15 mouse cellular contexts compared by ENCODE assay signal in genomic region chr4:129139642-129140041, GRCm38 (mm10). TPM values are rescaled to one million over a fixed set of nuclear protein-coding genes. Genes with fewer than 3 reads are reported as not detected.
A peak's percentile ranks its signal among the peaks of the same experiment; 100 is the strongest.
DNase-seq lines count a peak whose midpoint lies in the region; ATAC-seq lines count a peak whose summit lies in the region.
"Had no signal": no experiment of that assay in that cellular context is flagged by ENCODE, and none has a peak within 500 bp of the region (broad histone marks: within the 10 kb centered on the region; RNA-seq: fewer than 3 reads in every experiment).

No protein-coding gene starts in this region.

- peak overlapping the region; percentile 18; the same call in 1 of the 2 replicates for H3K4me3 ChIP-seq in liver, embryonic 12.5 days
- H3K4me3 ChIP-seq in stomach, embryonic 15.5 days (replicated peaks), result no peak overlapping the region
- H3K4me3 ChIP-seq: hindbrain, embryonic 15.5 days had no signal

- H3K9me3 ChIP-seq in liver, embryonic 12.5 days (replicated peaks), result no peaks in the 10 kb centered on the region
- no peaks in the 10 kb centered on the region for H3K9me3 ChIP-seq in stomach, embryonic 15.5 days
- H3K9me3 ChIP-seq: hindbrain, embryonic 15.5 days had no signal

- H3K36me3 ChIP-seq in liver, embryonic 12.5 days, result no peaks in the 10 kb centered on the region
- no peaks in the 10 kb centered on the region for H3K36me3 ChIP-seq in stomach, embryonic 15.5 days
- H3K36me3 ChIP-seq: hindbrain, embryonic 15.5 days had no signal

- ATAC-seq in liver, embryonic 12.5 days, result peak; percentile 92
- ATAC-seq in stomach, embryonic 15.5 days (ENCODE audit: insufficient read depth, low FRiP score, low read depth), result peak; percentile 57; the same call in 1 of the 2 replicates

- H3K27ac ChIP-seq in liver, embryonic 12.5 days, result peak overlapping the region; percentile 85
- no peak overlapping the region for H3K27ac ChIP-seq in stomach, embryonic 15.5 days
- H3K27ac ChIP-seq: hindbrain, embryonic 15.5 days had no signal

- 13% methylated on average over 5 of the region's 5 CpGs for WGBS in liver, embryonic 12.5 days (ENCODE audit: insufficient replicate concordance)
- 78% methylated on average over 5 of the region's 5 CpGs for WGBS in stomach, embryonic 15.5 days

- DNase-seq in spleen, adult 12 weeks (ENCODE audit: low spot score), result peak; percentile 35
- no peak for DNase-seq in spleen, postnatal 14 days (ENCODE audit: low spot score in 2 of 2)
- DNase-seq in c-Kit-negative CD71-positive TER-119-positive erythroid progenitor cells, embryonic 14.5 days (ENCODE audit: low read depth, low spot score), result peak; percentile 56
- DNase-seq in adrenal gland, adult 8-10 months, result no peak
- DNase-seq in layer of hippocampus, postnatal 36 days, result no peak
- DNase-seq: kidney, adult 8-10 months; lung, embryonic 14.5 days; right cerebral cortex, postnatal 4 days had no signal

- peaks cover 78% of the 10 kb centered on the region for H3K4me1 ChIP-seq in liver, embryonic 12.5 days
- H3K4me1 ChIP-seq in stomach, embryonic 15.5 days, result peaks cover 19% of the 10 kb centered on the region

- peaks cover 48% of the 10 kb centered on the region for H3K27me3 ChIP-seq in liver, embryonic 12.5 days (replicated peaks)
- H3K27me3 ChIP-seq in stomach, embryonic 15.5 days (replicated peaks), result peaks cover 31% of the 10 kb centered on the region

- peak overlapping the region; percentile 58 for H3K9ac ChIP-seq in liver, embryonic 12.5 days
- H3K9ac ChIP-seq in stomach, embryonic 15.5 days, result no peak overlapping the region
- H3K9ac ChIP-seq: hindbrain, embryonic 15.5 days; lung, embryonic 14.5 days had no signal

- H3K4me2 ChIP-seq in liver, embryonic 12.5 days, result peak overlapping the region; percentile 58
- no peak overlapping the region for H3K4me2 ChIP-seq in stomach, embryonic 15.5 days
- H3K4me2 ChIP-seq: hindbrain, embryonic 15.5 days; lung, embryonic 14.5 days had no signal

RNA-seq across cellular contexts. Expression of gene Fndc5, which starts 2.8 kb away (rescaled TPM):
- polyA plus RNA-seq in liver, embryonic 12.5 days (2016; fragmentation: Nextera tagmentation; extraction: Ambion mirVana), result 1.3 and 1.8 TPM in 2 replicates
- 2.7 and 2.8 TPM in 2 replicates for polyA plus RNA-seq in stomach, embryonic 15.5 days (2015; fragmentation: Nextera tagmentation; extraction: Ambion mirVana)
- 1 to 10 TPM; 3.7 to 6.3 (median 4.7) TPM for total RNA-seq in adrenal gland, adult 8-10 months (2022)
- total RNA-seq in layer of hippocampus, postnatal 36 days (2021), result 10 to 100 TPM; 76.2 to 78.0 TPM

RNA-seq across cellular contexts. Expression of gene Hpca, which starts 17.8 kb away (rescaled TPM):
- polyA plus RNA-seq in liver, embryonic 12.5 days (2016; fragmentation: Nextera tagmentation; extraction: Ambion mirVana), result 1.9 and 2.3 TPM in 2 replicates
- 2.4 and 2.7 TPM in 2 replicates for polyA plus RNA-seq in stomach, embryonic 15.5 days (2015; fragmentation: Nextera tagmentation; extraction: Ambion mirVana)
- total RNA-seq in adrenal gland, adult 8-10 months (2022), result 1 to 10 TPM; 2.1 to 4.9 (median 3.6) TPM
- total RNA-seq in layer of hippocampus, postnatal 36 days (2021), result 1,000 to 10,000 TPM; 2,384 to 2,720 TPM
- total RNA-seq: megakaryocyte, adult 5-6 weeks had no signal

RNA-seq across cellular contexts. Expression of gene Tmem54, which starts 34.3 kb away (rescaled TPM):
- polyA plus RNA-seq in liver, embryonic 12.5 days (2016; fragmentation: Nextera tagmentation; extraction: Ambion mirVana), result 1.9 and 2.0 TPM in 2 replicates
- polyA plus RNA-seq in stomach, embryonic 15.5 days (2015; fragmentation: Nextera tagmentation; extraction: Ambion mirVana), result 47.7 and 56.2 TPM in 2 replicates
- total RNA-seq in adrenal gland, adult 8-10 months (2022), result not detected
- not detected for total RNA-seq in layer of hippocampus, postnatal 36 days (2021)
- total RNA-seq: CH12.LX; layer of hippocampus, adult 8-10 months; left cerebral cortex, postnatal 14 days; megakaryocyte, adult 5-6 weeks had no signal
- polyA plus RNA-seq: hindbrain, embryonic 15.5 days had no signal

RNA-seq across cellular contexts. Expression of gene S100pbp, which starts 49.9 kb away (rescaled TPM):
- 10.9 and 12.1 TPM in 2 replicates for polyA plus RNA-seq in liver, embryonic 12.5 days (2016; fragmentation: Nextera tagmentation; extraction: Ambion mirVana)
- polyA plus RNA-seq in stomach, embryonic 15.5 days (2015; fragmentation: Nextera tagmentation; extraction: Ambion mirVana), result 13.1 and 14.1 TPM in 2 replicates
- 10 to 100 TPM; 21.7 to 31.7 (median 25.4) TPM for total RNA-seq in adrenal gland, adult 8-10 months (2022)
- 10 to 100 TPM; 31.8 to 34.8 TPM for total RNA-seq in layer of hippocampus, postnatal 36 days (2021)

RNA-seq across cellular contexts. Expression of gene Yars, which starts 49.9 kb away (rescaled TPM):
- 92.4 and 92.9 TPM in 2 replicates for polyA plus RNA-seq in liver, embryonic 12.5 days (2016; fragmentation: Nextera tagmentation; extraction: Ambion mirVana)
- polyA plus RNA-seq in stomach, embryonic 15.5 days (2015; fragmentation: Nextera tagmentation; extraction: Ambion mirVana), result 72.3 and 80.0 TPM in 2 replicates
- total RNA-seq in adrenal gland, adult 8-10 months (2022), result 100 to 1,000 TPM in 1 of 4 experiments, 10 to 100 TPM in 3; 83.3 to 108 (median 89.0) TPM
- 10 to 100 TPM; 84.4 to 95.9 TPM for total RNA-seq in layer of hippocampus, postnatal 36 days (2021)

Comparison
In these comparisons a context has a peak if more than half of its experiments do, and no peak if none do; other contexts are left out.
1. DNase-seq: peak in spleen, adult 12 weeks (single experiment) and c-Kit-negative CD71-positive TER-119-positive erythroid progenitor cells, embryonic 14.5 days (single experiment); none in spleen, postnatal 14 days (0 of 2), adrenal gland, adult 8-10 months (single experiment) and layer of hippocampus, postnatal 36 days (0 of 2).
2. RNA of gene Fndc5, which starts 2.8 kb away (total RNA-seq): 76.2 to 78.0 TPM in layer of hippocampus, postnatal 36 days; 3.7 to 6.3 TPM in adrenal gland, adult 8-10 months; every median in the first group is over 10 times any median in the second.
3. RNA of gene Hpca, which starts 17.8 kb away (total RNA-seq): 2,384 to 2,720 TPM in layer of hippocampus, postnatal 36 days; 2.1 to 4.9 TPM in adrenal gland, adult 8-10 months; every median in the first group is over 100 times any median in the second.